Mouse (Mus musculus) adrenal gland (tissue): ENCODE measurements around the gene Pex14.

Source experiments
- intact Hi-C: fragments of 180-260 bp; cut with DNase I; formaldehyde crosslinking; loops from one replicate; pipeline ENCODE4 v1.15.1; 2025

Pex14 gene

GRCm38 (mm10) chr4:148925589-148926359, 173.9 kb downstream of the Pex14 start:
- intact Hi-C loops = no loop called here

GRCm38 (mm10) chr4:148923976-148924375, 175.7 kb downstream of the Pex14 start:
- intact Hi-C loops = no loop called here

- intact Hi-C loops = no loop called here
Measured at GRCm38 (mm10) chr4:148923414-148923813, 176.3 kb downstream of the Pex14 start.

- intact Hi-C loops = no loop called here
Measured at GRCm38 (mm10) chr4:148922221-148922700, 177.4 kb downstream of the Pex14 start.

GRCm38 (mm10) chr4:148920610-148921009, 179.1 kb downstream of the Pex14 start:
- intact Hi-C loops = no loop called here

GRCm38 (mm10) chr4:148918707-148919447, 180.8 kb downstream of the Pex14 start:
- intact Hi-C loops = no loop called here

- intact Hi-C loops = no loop called here
Measured at GRCm38 (mm10) chr4:148915849-148916248, 183.8 kb downstream of the Pex14 start.

GRCm38 (mm10) chr4:148914863-148915622, 184.6 kb downstream of the Pex14 start:
- intact Hi-C loops = no loop called here

GRCm38 (mm10) chr4:148912826-148913590, 186.7 kb downstream of the Pex14 start:
- intact Hi-C loops = no loop called here

GRCm38 (mm10) chr4:148912134-148912533, 187.5 kb downstream of the Pex14 start:
- intact Hi-C loops = no loop called here
